Mouse (Mus musculus): ENCODE data around the gene Muc13.

The Muc13 gene

DNA sequence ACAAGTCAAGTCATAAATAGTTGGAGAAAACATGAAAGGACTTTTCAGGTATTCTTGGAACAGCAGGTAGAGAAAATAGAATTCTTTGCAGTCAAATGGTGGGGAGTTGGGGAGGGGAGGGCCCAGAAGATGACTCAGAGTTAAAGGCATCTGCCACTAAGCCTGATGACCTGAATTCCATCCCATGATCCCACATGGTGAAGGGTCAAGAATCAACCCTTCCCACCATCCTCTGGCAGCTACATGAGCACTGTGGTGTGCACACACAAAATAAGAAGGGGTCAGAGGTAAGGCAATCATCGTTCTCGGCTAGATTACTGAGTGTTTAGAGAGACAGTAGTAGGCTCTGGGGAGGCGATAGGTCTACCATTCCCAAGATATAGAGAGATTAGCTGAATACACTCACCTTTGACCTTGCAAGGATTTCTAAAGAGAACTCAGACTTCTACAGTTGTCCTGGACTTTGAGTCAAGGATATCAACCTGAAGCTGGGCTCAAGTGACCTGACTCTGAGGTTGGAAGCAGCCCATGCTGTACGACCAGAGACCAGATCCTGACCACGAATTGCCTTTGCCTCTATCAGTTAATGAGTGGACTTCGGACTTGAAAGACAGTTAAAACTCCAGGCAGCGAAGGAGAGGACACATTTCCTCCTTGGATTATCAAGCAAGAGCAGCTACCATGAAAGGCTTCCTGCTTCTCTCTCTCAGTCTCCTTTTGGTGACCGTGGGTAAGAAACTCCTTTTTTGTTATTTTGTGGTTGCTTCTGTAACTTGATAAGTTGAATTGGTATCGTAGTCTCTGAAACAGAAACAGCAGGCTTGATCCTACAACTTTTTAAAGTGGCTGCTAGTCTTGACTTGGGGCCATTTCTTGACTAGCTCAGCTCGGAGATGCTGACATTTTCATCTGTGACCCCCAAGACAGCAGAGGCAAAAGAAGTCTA is at the start of gene Muc13:
Gene Muc13 (plus strand): TSS at position 192 of the 946 bp plus-strand sequence.
- DNase-seq (ENCODE audit: low read depth in 2 of 2, low spot score in 2 of 2) = no peak

DNA sequence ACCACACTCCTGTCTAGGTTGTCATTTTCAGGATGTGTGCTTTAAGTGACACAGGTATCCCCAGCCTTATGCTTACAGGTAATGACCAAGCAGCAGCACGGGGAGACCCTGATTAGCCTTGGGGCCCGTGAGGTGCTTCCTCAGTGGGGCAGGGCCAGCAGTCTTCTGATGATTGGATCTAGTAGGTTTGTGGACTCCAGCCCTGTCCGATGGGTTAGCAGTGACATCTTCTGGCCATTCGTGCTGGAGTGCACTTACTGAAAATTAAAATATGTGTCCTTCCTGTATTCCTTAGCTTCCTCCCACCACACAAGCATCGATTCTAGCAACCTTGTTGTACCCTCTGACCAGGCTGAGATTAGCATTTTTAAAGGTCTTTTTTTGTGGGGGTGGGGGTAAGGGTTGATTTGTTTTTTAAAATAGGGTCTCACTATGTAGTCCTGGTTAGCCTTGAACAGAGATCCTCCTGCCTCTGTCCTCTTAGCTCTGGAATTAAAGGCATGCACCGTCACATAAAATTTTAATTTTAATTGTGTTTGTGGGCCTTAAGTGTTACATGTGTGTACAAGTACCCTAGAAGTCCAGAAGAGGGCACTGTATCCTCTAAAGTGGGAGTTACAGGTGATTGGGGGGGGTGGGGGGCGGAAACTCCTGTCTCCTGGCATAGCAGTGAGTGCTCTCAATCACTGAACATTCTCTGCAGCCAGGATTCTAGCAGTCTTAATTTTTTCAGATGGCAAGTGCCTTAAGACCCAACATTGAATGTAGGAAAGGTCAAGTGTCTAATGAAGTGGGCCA is 49.0 kb upstream of the Muc13 start:
- DNase-seq (ENCODE audit: low read depth in 2 of 2, low spot score in 2 of 2) = no peak

DNA sequence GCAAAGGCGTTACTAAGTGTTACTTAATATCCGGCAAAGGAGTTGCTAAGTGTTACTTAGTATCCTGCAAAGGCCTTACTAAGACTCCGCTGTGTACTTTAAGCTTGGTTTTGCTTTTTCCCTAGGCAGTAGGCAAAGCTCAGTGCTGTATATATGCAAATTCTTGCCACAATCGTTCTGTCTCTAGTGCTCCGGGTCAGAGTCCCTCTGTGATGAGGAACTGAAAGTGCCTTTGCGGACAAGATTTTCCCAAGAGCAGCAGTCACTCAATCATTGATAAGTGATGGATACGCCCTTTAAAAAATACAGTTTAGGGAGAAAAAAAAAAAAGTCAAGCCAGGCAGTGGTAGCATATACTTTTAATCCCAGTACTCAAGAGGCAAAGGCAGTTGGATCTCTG is 48.4 kb upstream of the Muc13 start:
- no peak for DNase-seq (ENCODE audit: low read depth in 2 of 2, low spot score in 2 of 2)

- no peak for DNase-seq (ENCODE audit: low read depth in 2 of 2, low spot score in 2 of 2)
Measured at GRCm38 (mm10) chr16:33746074-33746676, 47.7 kb upstream of the Muc13 start.

DNA sequence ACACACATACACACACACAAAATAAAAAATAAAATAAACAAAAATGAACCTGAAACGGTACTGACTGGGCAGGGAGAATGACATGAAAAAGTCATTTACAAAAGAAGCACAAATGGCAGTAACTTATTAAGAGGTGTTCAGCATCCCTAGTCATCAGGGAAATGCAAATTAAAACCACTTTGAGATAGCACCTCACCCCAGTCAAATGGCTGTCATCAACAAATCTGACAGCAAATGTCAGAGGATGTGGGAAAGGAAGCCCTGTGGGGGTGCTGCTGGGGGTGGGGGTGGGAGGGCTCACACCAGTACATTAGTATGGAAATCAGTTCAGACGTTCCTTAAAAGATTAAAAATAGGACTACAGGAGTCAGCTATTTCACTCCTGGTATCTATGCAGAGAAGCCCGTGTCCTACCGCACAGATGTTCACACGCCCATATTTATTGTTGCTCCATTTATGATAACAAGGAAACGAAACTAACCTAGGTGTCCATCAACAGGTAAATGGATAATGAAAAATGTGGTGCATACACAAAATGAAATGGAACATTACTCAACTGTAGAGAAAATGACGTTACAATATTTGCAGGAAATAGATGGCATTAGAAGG is 46.4 kb upstream of the Muc13 start:
- DNase-seq (ENCODE audit: low read depth in 2 of 2, low spot score in 2 of 2) = no peak

- DNase-seq (ENCODE audit: low read depth in 2 of 2, low spot score in 2 of 2) = no peak
Measured at GRCm38 (mm10) chr16:33747994-33748393, 45.8 kb upstream of the Muc13 start.

GRCm38 (mm10) chr16:33751152-33751551 is 42.7 kb upstream of the Muc13 start:
- peak in 1 of 2 experiments; percentile 8 for DNase-seq (ENCODE audit: low read depth in 2 of 2, low spot score in 2 of 2)

GRCm38 (mm10) chr16:33751590-33751989 is 42.2 kb upstream of the Muc13 start:
- peak; percentile 56 to 59 for DNase-seq (ENCODE audit: low read depth in 2 of 2, low spot score in 2 of 2)

DNA sequence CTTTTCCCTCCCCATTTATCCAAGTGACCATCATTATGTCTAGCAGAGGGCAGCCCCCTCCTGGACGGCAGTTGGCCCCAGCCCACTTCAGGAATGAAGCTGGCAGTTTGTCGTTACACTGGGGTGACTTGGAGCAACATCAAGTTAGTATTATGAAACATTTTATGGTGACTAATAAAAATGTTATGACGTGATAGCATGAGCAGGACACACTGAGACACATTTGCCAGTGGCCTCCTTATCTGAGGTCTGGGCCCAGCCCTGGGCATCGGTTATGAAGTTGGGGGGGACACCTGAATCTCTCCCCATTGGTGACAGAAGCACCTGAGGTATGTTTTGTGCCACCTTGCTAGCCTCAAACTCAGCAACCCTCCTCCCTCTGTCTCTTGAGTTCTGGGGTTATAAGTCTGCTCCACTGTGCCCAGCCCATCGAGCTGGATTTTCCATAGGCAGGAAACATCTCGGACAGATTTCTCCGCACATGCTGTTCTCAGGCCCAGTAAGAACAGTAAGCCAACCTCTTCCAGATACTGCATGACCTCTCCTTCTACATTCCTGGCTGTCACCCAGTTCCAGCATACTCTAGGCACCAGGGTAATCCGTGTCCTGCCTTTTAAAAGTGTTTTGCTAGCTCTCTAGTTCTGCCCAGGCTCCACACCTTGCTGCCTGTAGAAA is 40.8 kb upstream of the Muc13 start:
- DNase-seq (ENCODE audit: low read depth in 2 of 2, low spot score in 2 of 2) = no peak

GRCm38 (mm10) chr16:33755293-33755692 is 38.5 kb upstream of the Muc13 start:
- no peak for DNase-seq (ENCODE audit: low read depth in 2 of 2, low spot score in 2 of 2)

DNA sequence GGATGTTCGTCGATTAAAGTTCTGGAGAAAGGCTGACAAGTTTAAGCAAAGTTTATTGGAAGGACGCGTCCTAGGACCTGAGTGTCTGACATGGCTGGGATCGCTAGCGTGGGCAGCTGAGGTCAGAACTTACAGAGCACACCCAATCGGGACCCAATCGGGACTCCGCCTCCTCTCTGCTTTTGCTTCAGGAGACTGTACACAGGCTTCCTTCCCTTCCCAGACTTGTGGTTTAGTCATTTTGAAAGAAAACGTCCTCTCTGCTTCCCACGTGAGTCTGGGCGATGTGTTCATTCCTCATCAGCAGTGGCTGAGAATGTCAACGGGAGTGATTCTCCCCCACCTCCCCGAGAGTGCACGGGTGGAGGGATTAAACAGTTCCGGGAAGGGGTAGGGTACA is 37.9 kb upstream of the Muc13 start:
- DNase-seq (ENCODE audit: low read depth in 2 of 2, low spot score in 2 of 2) = no peak

- no peak for DNase-seq (ENCODE audit: low read depth in 2 of 2, low spot score in 2 of 2)
Measured at GRCm38 (mm10) chr16:33756396-33756795, 37.4 kb upstream of the Muc13 start.

DNA sequence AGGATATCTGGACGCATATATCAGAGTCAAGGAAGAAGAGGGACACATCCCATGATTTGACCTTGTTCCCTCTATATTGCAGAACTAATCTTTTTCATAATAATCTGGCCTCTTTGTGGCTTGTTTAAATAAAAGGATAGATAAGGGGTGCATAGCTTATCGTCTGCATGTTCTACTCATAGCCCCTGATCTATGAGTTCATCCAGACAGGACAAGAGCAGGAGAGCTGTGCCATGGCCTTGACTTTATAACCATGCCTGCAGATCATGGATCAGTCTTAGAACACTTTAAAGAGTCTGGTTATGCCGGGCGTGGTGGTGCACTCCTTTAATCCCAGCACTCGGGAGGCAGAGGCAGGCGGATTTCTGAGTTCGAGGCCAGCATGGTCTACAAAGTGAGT is 34.6 kb upstream of the Muc13 start:
- DNase-seq (ENCODE audit: low read depth in 2 of 2, low spot score in 2 of 2) = no peak

- DNase-seq (ENCODE audit: low read depth in 2 of 2, low spot score in 2 of 2) = no peak
Measured at GRCm38 (mm10) chr16:33760542-33760941, 33.3 kb upstream of the Muc13 start.

- DNase-seq (ENCODE audit: low read depth in 2 of 2, low spot score in 2 of 2) = no peak
Measured at GRCm38 (mm10) chr16:33760996-33761395, 32.8 kb upstream of the Muc13 start.

DNA sequence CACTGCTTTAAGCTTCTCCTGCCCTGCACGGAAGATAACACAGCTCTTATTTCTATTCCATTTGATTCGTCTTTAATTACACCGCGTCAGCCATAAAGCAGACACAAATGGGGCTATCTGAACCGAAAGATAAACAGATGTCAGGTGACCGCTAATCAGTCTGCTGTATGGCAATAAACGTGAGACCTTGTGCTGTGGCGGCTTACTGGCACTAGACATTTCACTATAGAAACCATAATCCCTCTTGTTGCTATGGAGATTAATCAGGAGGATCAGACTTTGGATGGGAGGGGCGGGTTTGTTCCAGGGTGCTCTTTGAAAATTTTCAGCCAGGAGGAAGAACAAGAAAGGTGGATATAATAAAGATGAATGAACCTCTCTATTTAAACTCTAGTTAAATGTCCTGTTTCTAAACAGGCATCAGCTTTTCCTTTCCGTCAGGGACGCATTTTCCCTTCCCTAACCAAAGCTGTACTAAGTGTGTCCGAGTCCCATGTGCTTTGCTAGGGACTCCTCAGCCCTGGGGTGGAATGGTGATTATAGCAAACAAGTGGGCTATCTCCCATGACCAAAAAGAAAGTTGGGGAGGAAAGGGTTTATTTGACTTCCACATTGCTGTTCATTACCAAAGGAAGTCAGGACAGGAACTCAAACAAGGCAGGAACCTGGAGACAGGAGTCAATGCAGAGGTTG is 29.2 kb upstream of the Muc13 start:
- no peak for DNase-seq (ENCODE audit: low read depth in 2 of 2, low spot score in 2 of 2)

- DNase-seq (ENCODE audit: low read depth in 2 of 2, low spot score in 2 of 2) = no peak
Measured at GRCm38 (mm10) chr16:33765477-33765876, 28.4 kb upstream of the Muc13 start.

- DNase-seq (ENCODE audit: low read depth in 2 of 2, low spot score in 2 of 2) = no peak
Measured at GRCm38 (mm10) chr16:33766309-33766708, 27.5 kb upstream of the Muc13 start.

DNA sequence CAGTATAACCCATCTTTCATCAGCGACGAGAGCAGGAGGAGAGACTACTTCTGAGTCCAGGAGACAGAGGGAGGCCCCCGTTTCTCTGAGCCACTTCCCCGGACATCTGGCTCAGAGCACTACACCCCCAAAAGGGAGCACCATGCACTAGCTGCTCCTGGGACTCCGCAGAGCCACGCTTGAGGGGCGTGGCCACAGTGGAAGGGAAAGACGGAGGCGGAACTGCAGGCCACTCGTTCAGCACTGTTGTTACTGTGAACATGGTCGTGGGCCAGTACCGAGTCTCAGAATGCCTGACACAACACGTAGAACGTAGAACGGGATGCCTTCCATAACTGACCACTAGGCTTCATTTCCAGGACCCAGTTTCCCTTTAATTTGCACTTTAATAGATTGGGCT is 27.1 kb upstream of the Muc13 start:
- no peak for DNase-seq (ENCODE audit: low read depth in 2 of 2, low spot score in 2 of 2)
